Mouse (Mus musculus) lung, embryonic 15.5 days (tissue): Measurements from ENCODE around the gene Tshr. TPM values are rescaled to one million over a fixed set of nuclear protein-coding genes. Genes with fewer than 3 reads are reported as not detected.
A peak's percentile ranks its signal among the peaks of the same experiment; 100 is the strongest.
"Not testable (repeated sequence)": the region's sequence is repeated elsewhere in the genome, so short reads cannot be mapped to it uniquely, and the experiment has no call there.

Experiments
- ATAC-seq: fragments of 200-750 bp; cut with Nextera tagmentation; 2 replicates; pipeline ENCODE4 v1.8.0; 2017; ENCODE audit warnings: moderate number of reproducible peaks, borderline replicate concordance; ENCODE audit not compliant: low FRiP score, low TSS enrichment; ENCODE audit errors: extremely low read depth
- H3K27ac ChIP-seq: fragments of 300-500 bp; sonication (generic); 2 replicates; pipeline ENCODE4 v1.5.1; 2015; ENCODE audit warnings: moderate library complexity, mild to moderate bottlenecking, inconsistent platforms
- H3K27me3 ChIP-seq: fragments of 300-500 bp; sonication (generic); 2 replicates; pipeline ENCODE4 v1.6.1; 2015; ENCODE audit warnings: inconsistent platforms
- H3K36me3 ChIP-seq: fragments of 300-500 bp; sonication (generic); 2 replicates; pipeline ENCODE4 v1.6.1; 2015; ENCODE audit warnings: inconsistent platforms
- H3K4me1 ChIP-seq: fragments of 300-500 bp; sonication (generic); 2 replicates; pipeline ENCODE4 v1.6.1; 2015; ENCODE audit warnings: inconsistent platforms
- H3K4me2 ChIP-seq: fragments of 300-500 bp; sonication (generic); 2 replicates; pipeline ENCODE4 v1.6.1; 2015; ENCODE audit warnings: inconsistent platforms, mild to moderate bottlenecking, moderate library complexity
- H3K4me3 ChIP-seq: fragments of 300-500 bp; sonication (generic); 2 replicates; pipeline ENCODE4 v1.5.1; 2015; ENCODE audit warnings: mild to moderate bottlenecking, inconsistent platforms
- H3K9ac ChIP-seq: fragments of 300-500 bp; sonication (generic); 2 replicates; pipeline ENCODE4 v1.6.1; 2015; ENCODE audit warnings: inconsistent platforms
- H3K9me3 ChIP-seq: fragments of 300-500 bp; sonication (generic); 2 replicates; pipeline ENCODE4 v1.6.1; 2016; ENCODE audit warnings: inconsistent platforms
- WGBS: fragments of 180-500 bp; shearing (Covaris S2); methylation state at CpG from one replicate; pipeline ENCODE4 v1.1.7; 2015; 5-methylcytosine and 5-hydroxymethylcytosine counted together
- polyA plus RNA-seq: library from polyadenylated mRNA; unstranded; fragments of >200 nt; fragmentation: Nextera tagmentation; extraction: Ambion mirVana; gene quantifications from 2 replicates; pipeline ENCODE4 v1.2.1, GENCODE M21; 2015

Gene Tshr
- polyA plus RNA-seq, 1 experiment from 2014 or later = 0.17 TPM

DNA sequence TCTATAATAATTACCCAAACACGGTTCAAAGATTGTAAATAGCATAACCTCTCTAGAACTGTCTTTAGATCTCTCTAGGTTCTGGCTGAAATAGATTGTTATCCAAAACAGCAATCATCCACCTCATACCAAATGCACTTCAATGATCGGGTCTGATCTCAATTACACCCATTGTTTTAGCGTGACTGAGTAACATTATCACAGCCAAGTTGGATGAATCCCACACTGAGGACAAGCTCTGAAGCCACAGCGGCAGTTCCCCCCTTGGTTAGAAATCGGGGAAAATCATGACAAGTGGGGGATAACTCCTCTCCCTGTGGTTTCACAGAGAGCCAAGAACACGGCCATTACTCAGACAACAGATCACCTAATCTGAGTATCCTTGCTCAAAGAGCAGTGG is 129.6 kb downstream of the Tshr start:
- no peak for ATAC-seq
- Histone ChIP-seq H3K4me2 (no peak overlapping the region), H3K9me3 (no peaks in the 10 kb centered on the region), H3K27ac (no peak overlapping the region), H3K27me3 (no peaks in the 10 kb centered on the region), H3K36me3 (no peaks in the 10 kb centered on the region), H3K4me3 (no peak overlapping the region), H3K9ac (no peak overlapping the region), H3K4me1 (no peaks in the 10 kb centered on the region)
- WGBS = 78% methylated on average over 6 of the region's 6 CpGs

DNA sequence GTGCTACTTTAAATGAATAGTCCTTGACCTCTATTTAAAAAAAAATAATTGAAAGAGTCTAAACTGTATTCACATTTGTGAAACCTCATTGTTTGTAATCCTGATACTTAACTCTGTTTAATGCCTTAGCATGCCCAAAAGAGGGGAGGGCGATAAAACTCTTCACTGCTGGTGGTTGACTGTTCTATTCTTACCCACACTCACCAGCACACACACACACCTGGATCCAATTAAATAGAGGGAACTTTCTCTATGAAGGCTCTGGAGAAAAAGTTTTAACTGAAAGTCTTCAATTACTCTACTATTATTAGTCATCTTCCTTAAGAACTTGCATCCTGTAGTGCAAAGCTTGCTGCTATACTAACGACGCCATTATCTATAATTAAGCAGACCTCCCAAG is 133.4 kb downstream of the Tshr start:
- ATAC-seq = no peak
- Histone ChIP-seq H3K4me2 (no peak overlapping the region), H3K4me1 (no peaks in the 10 kb centered on the region), H3K4me3 (no peak overlapping the region), H3K36me3 (no peaks in the 10 kb centered on the region), H3K9ac (no peak overlapping the region), H3K27ac (no peak overlapping the region), H3K27me3 (no peaks in the 10 kb centered on the region), H3K9me3 (no peaks in the 10 kb centered on the region)
- 74% methylated on average over 3 of the region's 3 CpGs for WGBS

DNA sequence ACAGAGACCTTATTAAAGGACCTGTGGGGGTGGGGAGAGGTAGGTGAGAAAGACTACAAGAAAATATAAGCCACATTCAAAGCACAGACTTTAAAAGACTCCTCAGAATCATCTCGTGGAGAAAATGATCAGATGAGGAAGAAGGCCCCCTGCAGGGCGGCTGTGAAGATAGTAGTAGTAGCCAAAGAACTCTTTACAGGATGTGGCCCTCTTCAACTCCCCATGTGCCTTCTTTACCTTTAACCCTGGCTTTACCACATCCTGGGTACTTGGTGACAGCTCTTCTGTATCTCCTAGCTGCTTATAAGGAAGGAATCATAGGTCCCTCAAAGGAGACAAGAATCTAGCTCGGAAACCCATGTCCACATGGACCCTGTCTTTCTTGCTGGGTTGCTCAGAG is 139.3 kb downstream of the Tshr start:
- no peak overlapping the region for H3K27ac ChIP-seq
- no peak overlapping the region for H3K9ac ChIP-seq
- no peaks in the 10 kb centered on the region for H3K27me3 ChIP-seq
- no peaks in the 10 kb centered on the region for H3K4me1 ChIP-seq
- H3K4me2 ChIP-seq = no peak overlapping the region
- H3K36me3 ChIP-seq = no peaks in the 10 kb centered on the region
- no peak for ATAC-seq
- no peak overlapping the region for H3K4me3 ChIP-seq
- WGBS = 48% methylated on average over 3 of the region's 3 CpGs
- H3K9me3 ChIP-seq = no peaks in the 10 kb centered on the region

DNA sequence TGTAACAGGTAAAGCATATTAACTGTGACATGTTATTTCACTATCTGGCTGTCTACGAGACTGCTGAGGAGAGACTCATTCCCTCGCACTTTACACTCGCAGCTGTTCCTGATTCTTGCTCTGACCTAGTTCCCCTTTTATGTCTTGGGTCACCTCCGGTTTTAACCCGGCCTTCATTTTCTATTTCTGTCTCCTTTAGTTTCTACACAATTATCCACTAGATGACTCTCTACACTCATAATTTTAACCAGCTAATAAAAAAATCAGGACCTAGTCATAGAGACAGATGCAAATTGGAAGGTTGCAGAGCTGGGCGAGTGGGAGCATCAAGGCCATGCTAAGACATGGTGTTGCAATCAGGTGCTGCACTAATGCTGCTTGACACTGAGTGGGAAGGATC is 150.2 kb downstream of the Tshr start:
- 79% methylated on average over 6 of the region's 6 CpGs for WGBS
- ATAC-seq = no peak
- Histone ChIP-seq H3K4me3 (no peak overlapping the region), H3K4me1 (no peaks in the 10 kb centered on the region), H3K9ac (no peak overlapping the region), H3K9me3 (no peaks in the 10 kb centered on the region), H3K36me3 (no peaks in the 10 kb centered on the region), H3K27me3 (no peaks in the 10 kb centered on the region), H3K27ac (no peak overlapping the region), H3K4me2 (no peak overlapping the region)

DNA sequence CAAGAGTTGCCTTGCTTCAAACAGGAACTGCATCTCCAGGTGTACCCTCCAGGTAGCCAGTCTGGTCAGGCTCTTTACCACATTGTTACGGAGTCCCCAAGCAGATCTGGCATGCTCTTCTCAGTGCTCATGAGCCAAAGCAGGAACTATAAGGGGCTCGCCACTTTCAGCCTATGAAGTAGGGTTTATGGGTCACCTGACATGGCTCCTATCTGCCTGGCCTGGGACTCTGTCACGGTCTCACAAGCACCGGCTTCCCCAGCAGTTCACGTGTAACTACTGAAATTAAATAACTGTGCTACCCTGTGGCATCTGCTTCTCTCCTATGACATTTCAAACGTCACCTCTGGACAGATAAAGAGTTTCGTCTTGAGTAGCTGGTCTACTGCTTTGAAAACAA is 155.8 kb downstream of the Tshr start:
- no peak overlapping the region for H3K4me2 ChIP-seq
- H3K4me1 ChIP-seq = no peaks in the 10 kb centered on the region
- no peak overlapping the region for H3K27ac ChIP-seq
- ATAC-seq = no peak
- 85% methylated on average over 7 of the region's 7 CpGs for WGBS
- no peak overlapping the region for H3K9ac ChIP-seq
- H3K9me3 ChIP-seq = no peaks in the 10 kb centered on the region
- no peaks in the 10 kb centered on the region for H3K36me3 ChIP-seq
- H3K27me3 ChIP-seq = no peaks in the 10 kb centered on the region
- H3K4me3 ChIP-seq = no peak overlapping the region

DNA sequence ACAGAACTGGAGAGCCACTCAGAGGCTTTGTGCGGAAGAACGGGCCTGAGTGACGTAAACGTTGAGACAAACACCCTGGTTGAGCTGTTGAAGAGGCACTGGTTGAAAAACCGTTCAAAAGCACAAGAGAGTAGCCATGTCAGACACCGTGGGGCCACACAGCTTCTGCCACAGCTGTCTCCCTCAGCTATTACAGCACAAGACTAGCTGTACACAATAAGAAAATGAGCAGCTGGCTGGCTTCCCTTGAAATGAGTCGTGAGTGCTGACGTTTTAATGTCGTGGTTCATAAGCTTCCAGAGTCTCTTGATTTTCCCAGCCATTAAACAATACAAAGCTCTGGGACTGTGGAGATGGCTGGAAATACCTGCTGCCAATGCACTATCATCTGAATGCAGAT is 165.1 kb downstream of the Tshr start:
- WGBS = 41% methylated on average over 9 of the region's 9 CpGs
- no peak overlapping the region for H3K4me3 ChIP-seq
- H3K4me1 ChIP-seq = peaks cover 9% of the 10 kb centered on the region; the same call in 1 of the 2 replicates
- peak; percentile 41 for ATAC-seq
- no peak overlapping the region for H3K4me2 ChIP-seq
- H3K9ac ChIP-seq = no peak overlapping the region
- H3K36me3 ChIP-seq = no peaks in the 10 kb centered on the region
- H3K9me3 ChIP-seq = no peaks in the 10 kb centered on the region
- no peaks in the 10 kb centered on the region for H3K27me3 ChIP-seq
- no peak overlapping the region for H3K27ac ChIP-seq

DNA sequence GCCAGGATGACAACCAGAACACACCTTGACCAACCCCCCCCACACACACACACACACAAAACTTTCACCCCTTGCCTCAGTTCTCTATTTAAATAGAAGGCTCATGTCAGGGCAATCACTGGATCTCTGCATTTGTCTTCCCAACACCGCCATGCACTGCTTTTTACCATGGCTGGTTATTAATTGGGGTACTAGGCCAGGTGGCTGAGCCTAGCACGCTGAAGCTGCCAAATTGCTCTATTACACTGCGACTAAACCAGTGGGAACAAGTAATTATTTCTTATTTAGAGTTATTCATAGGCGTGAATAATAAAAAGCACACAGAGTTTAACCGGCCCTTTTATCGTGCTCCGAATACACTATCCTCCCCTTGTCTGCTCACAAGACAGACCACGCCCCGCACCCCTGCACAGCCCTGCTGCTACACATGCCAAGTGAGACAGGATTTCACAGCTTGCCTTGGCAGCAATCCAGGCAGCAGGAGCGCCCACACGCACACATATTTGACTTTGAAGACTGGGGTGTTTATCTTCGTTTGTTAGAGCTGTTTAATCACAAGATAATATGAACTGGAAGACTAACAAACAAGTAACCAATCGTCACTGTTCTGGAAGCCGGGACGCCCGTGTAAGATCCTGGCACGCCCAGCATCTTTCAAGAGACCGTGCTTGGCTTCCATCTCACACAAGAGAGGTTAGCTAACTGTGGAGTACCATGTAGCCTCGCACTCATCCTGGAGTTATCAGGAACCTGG is 167.6 kb downstream of the Tshr start:
- H3K9me3 ChIP-seq = no peaks in the 10 kb centered on the region
- H3K9ac ChIP-seq = no peak overlapping the region
- peak overlapping the region; percentile 38 for H3K4me2 ChIP-seq
- peaks cover under 1% of the 10 kb centered on the region; the same call in 1 of the 2 replicates for H3K36me3 ChIP-seq
- peaks cover 9% of the 10 kb centered on the region; the same call in 1 of the 2 replicates for H3K4me1 ChIP-seq
- no peak overlapping the region for H3K4me3 ChIP-seq
- peak overlapping the region; percentile 1; the same call in 1 of the 2 replicates for H3K27ac ChIP-seq
- peak; percentile 90; the same call in 1 of the 2 replicates for ATAC-seq
- H3K27me3 ChIP-seq = no peaks in the 10 kb centered on the region
- 22% methylated on average over 19 of the region's 19 CpGs for WGBS

DNA sequence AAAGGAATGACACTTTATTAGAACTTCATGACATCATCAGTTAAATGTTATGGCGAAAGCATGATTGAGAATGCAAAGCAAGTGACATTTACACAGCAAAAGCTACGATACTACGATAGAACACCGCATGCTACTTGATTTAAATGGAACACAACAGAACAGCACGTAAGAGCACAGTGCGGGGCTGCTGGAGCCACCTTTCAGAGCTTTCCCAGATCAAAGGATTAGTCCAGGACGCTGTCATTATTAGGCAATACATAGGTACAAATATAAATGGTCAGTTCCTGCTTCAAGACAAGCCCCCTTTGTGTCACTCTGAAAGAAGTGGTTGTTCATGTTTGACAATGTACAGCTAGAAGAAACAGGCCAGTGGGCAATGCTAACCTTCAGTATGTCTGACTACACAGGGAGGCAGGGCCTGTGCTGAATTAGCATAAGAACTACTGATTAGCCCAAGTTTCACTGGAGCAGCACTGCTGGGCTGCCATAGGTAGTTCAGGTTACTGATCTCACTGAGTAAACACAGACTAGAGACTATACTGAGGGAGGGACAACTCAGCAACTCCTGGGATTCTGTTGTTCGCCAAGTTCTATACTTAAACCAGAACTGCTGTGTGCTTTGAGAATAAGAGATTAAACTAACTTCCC is 173.1 kb downstream of the Tshr start:
- H3K9me3 ChIP-seq, H3K4me2 ChIP-seq, H3K4me1 ChIP-seq, H3K27ac ChIP-seq, H3K4me3 ChIP-seq, H3K9ac ChIP-seq, H3K27me3 ChIP-seq: not testable (repeated sequence)
- peaks cover 26% of the 10 kb centered on the region for H3K36me3 ChIP-seq
- ATAC-seq = peak; percentile 72; the same call in 1 of the 2 replicates
- WGBS = 68% methylated on average over 8 of the region's 8 CpGs

DNA sequence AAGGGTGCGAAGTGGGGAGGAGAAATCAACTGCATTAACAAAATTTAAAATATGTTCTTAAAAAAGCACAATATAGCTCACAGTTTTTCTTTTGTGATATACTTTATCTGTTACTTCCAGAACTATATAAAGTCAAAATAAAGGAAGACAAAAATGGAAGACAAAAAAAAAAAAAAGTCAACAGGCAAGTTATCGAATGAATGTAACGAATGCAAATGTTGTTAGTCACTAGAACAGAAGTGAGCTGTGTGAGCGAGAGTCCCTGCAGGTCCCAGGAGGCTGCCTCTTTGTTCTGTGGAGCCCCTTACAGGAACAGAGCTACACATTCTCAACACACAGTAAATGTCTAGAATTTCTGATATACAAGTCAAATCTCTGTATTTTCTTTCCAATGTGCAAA is 173.8 kb downstream of the Tshr start:
- not testable (repeated sequence) for H3K9ac ChIP-seq, H3K4me1 ChIP-seq, H3K4me3 ChIP-seq, H3K9me3 ChIP-seq, H3K27me3 ChIP-seq, H3K4me2 ChIP-seq, H3K27ac ChIP-seq, ATAC-seq
- WGBS = 84% methylated on average over 4 of the region's 4 CpGs
- H3K36me3 ChIP-seq = peaks cover 33% of the 10 kb centered on the region

DNA sequence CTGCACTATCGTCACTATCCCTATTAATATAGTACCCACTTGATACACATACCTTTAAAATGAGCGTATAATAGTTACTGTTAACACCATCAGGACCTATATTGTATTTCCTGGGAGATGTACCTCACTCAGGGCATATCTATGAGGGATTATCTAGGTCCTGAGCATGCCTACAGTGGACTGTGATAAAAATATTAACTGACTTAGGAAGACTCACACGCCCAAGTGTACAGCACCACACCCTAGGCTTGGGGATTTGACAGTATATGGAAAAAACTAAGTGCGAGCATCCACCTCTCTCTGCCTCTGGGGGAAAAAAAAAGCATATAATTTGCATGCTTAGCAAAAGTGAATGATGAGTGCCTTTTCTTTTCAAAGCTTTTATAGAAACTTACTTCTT is 182.8 kb downstream of the Tshr start:
- Histone ChIP-seq H3K9me3 (no peaks in the 10 kb centered on the region), H3K4me2 (no peak overlapping the region), H3K36me3 (peaks cover 59% of the 10 kb centered on the region), H3K4me1 (no peaks in the 10 kb centered on the region), H3K27ac (no peak overlapping the region), H3K9ac (no peak overlapping the region), H3K4me3 (no peak overlapping the region), H3K27me3 (no peaks in the 10 kb centered on the region)
- ATAC-seq = no peak
- 95% methylated on average over 4 of the region's 4 CpGs for WGBS

DNA sequence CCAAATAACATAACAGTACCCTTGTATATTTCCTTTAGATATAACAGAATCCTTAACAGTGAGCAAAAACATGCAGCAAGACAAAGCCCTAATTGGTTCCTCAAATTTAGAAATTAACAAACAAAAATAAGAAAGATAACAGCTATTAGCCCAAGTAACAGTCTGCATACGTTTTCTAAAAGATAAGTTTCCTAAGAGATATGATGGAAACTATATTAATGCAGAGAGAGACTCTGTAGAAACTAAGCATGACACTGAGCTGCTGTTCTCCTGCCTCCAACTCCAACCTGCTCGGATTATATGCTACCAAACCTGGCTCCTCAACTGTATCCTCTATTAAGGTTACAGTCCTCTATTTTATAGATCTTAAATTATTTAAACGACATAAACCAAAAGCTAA is 184.9 kb downstream of the Tshr start:
- no peak overlapping the region for H3K27ac ChIP-seq
- no peaks in the 10 kb centered on the region for H3K27me3 ChIP-seq
- no peaks in the 10 kb centered on the region for H3K4me1 ChIP-seq
- WGBS = 81% methylated on average over 3 of the region's 3 CpGs
- H3K4me3 ChIP-seq = no peak overlapping the region
- no peak overlapping the region for H3K9ac ChIP-seq
- no peaks in the 10 kb centered on the region for H3K9me3 ChIP-seq
- no peak for ATAC-seq
- peaks cover 65% of the 10 kb centered on the region for H3K36me3 ChIP-seq
- no peak overlapping the region for H3K4me2 ChIP-seq

DNA sequence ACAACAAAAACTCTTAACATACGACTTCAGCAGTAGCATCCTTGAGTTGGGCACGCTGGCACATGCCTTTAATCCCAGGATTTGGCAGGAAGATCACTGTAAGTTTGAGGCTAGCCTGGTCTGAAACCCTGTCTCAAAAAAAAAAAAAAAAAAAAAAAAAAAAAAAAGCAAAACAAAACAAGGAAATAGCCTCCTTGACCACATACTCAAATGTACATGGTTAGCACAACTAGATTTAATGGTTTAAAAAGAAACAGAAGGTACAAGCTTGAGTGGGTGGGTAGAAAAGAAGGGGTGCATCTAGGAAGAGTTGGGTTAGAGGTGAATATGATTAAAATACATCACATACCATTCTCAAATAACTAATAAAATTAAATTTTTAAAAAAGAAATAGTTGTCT is 187.3 kb downstream of the Tshr start:
- no peaks in the 10 kb centered on the region for H3K4me1 ChIP-seq
- H3K27me3 ChIP-seq = no peaks in the 10 kb centered on the region
- no peak overlapping the region for H3K9ac ChIP-seq
- no peak overlapping the region for H3K27ac ChIP-seq
- no peak for ATAC-seq
- H3K4me2 ChIP-seq = no peak overlapping the region
- peaks cover 64% of the 10 kb centered on the region for H3K36me3 ChIP-seq
- no peak overlapping the region for H3K4me3 ChIP-seq
- 88% methylated on average over 2 of the region's 2 CpGs for WGBS
- no peaks in the 10 kb centered on the region for H3K9me3 ChIP-seq
